Mouse (Mus musculus) kidney, adult 2 months (tissue): ENCODE measurements at regions not wholly inside any gene's neighbourhood (a gene's known extent, or its start where the extent isn't known, plus 50 kb on each side); places are given as distances from the start of the nearest gene placed in this dataset.

ENCODE experiments used
- DNase-seq: peaks from one replicate; pipeline ENCODE4 v3.0.0; 2021
- H3K27ac ChIP-seq: fragments of 200-500 bp; 2 replicates; pipeline ENCODE4 v1.5.1; 2012; ENCODE audit warnings: low read depth, low read length, control low read depth, inconsistent platforms; ENCODE audit not compliant: insufficient read depth
- H3K27me3 ChIP-seq: fragments of 200-500 bp; replicated peaks from 2 replicates; pipeline ENCODE4 v1.6.1; 2012; ENCODE audit warnings: mild to moderate bottlenecking, moderate library complexity, low read length, inconsistent platforms; ENCODE audit not compliant: control insufficient read depth, insufficient read depth
- H3K36me3 ChIP-seq: fragments of 200-500 bp; 2 replicates; pipeline ENCODE4 v1.6.1; 2012; ENCODE audit warnings: mild to moderate bottlenecking, moderate library complexity, low read length, inconsistent platforms; ENCODE audit not compliant: control insufficient read depth, insufficient read depth
- H3K4me1 ChIP-seq: fragments of 200-500 bp; 2 replicates; pipeline ENCODE4 v1.6.1; 2011; ENCODE audit warnings: low read length; ENCODE audit not compliant: control insufficient read depth, insufficient read depth
- H3K4me3 ChIP-seq: fragments of 200-500 bp; 2 replicates; pipeline ENCODE4 v1.5.1; 2011; ENCODE audit warnings: mild to moderate bottlenecking, low read depth, low read length, control low read depth; ENCODE audit not compliant: insufficient read depth
- CTCF ChIP-seq: fragments of 200-500 bp; conservative IDR thresholded peaks from 2 replicates; pipeline ENCODE4 v1.5.1; 2011; ENCODE audit warnings: low read depth, mild to moderate bottlenecking, control low read depth, low read length, moderate library complexity, mixed read lengths; ENCODE audit not compliant: insufficient read depth, insufficient read length
- POLR2A ChIP-seq: fragments of 200-500 bp; IDR thresholded peaks from one replicate; pipeline ENCODE4 v1.6.1; 2011; ENCODE audit warnings: low read depth, low read length, control low read depth
- whole genome bisulfite sequencing: fragments of 180-500 bp; shearing (Covaris S2); methylation state at CpG from one replicate; pipeline ENCODE4 v1.1.7; 2018; 5-methylcytosine and 5-hydroxymethylcytosine counted together

DNA sequence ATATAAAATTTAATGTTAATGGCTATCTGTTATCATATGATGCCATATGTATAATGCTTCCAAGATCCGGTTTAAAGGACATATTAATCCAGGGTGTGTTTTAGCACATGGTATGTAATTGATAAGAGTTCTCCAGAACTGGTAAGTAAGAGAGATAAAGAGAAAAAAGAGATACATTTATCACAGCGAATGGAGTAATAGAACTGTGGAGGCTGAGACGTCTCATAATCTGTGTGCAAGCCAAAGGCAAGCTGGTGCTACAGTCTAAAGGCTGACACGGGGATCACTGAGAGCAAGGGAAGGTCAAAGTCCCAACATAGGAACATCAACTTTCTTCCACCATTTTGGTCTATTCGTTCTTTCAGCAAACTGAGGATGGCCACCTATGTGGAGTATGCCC, 146.0 kb upstream of the Smarcad1 start:
- WGBS = 84% methylated on average over 5 of the region's 5 CpGs
- no peak overlapping the region for H3K27ac ChIP-seq
- no peaks in the 10 kb centered on the region for H3K27me3 ChIP-seq
- DNase-seq = no peak
- H3K4me3 ChIP-seq = no peak overlapping the region
- no peaks in the 10 kb centered on the region for H3K36me3 ChIP-seq
- TF ChIP-seq CTCF = no peak
- no peak for TF ChIP-seq POLR2A
- H3K4me1 ChIP-seq = no peaks in the 10 kb centered on the region
